Mouse (Mus musculus) heart, embryonic 14.5 days (tissue): ENCODE measurements around the gene Casp6. TPM values are rescaled to one million over a fixed set of nuclear protein-coding genes. Genes with fewer than 3 reads are reported as not detected.
A peak's percentile ranks its signal among the peaks of the same experiment; 100 is the strongest.

Source experiments
- ATAC-seq: fragments of 200-750 bp; cut with Nextera tagmentation; 2 replicates; pipeline ENCODE4 v1.8.0; 2017; ENCODE audit warnings: low read depth, moderate TSS enrichment; ENCODE audit not compliant: insufficient number of reproducible peaks, insufficient read depth, low FRiP score
- H3K27ac ChIP-seq, 2 experiments: fragments of 200-500 bp in 1 of 2; fragments of 300-500 bp in 1 of 2; sonication (generic) in 1 of 2; replicated peaks in 1 of 2; 2 replicates each; pipeline ENCODE4 v1.5.1; 2012 to 2014; ENCODE audit warnings: low read depth in 2 of 2, low read length in 2 of 2, control low read depth in 1 of 2, mild to moderate bottlenecking in 1 of 2, mixed read lengths in 1 of 2; ENCODE audit not compliant: control insufficient read depth in 1 of 2, insufficient read depth in 1 of 2
- H3K27me3 ChIP-seq: fragments of 300-500 bp; sonication (generic); 2 replicates; pipeline ENCODE4 v1.6.1; 2014; ENCODE audit warnings: mild to moderate bottlenecking, low read length, control low read depth; ENCODE audit not compliant: control insufficient read depth, insufficient read depth
- H3K36me3 ChIP-seq: fragments of 300-500 bp; sonication (generic); 2 replicates; pipeline ENCODE4 v1.6.1; 2014; ENCODE audit warnings: mild to moderate bottlenecking, control low read depth, low read length, mixed read lengths; ENCODE audit not compliant: control insufficient read depth, insufficient read depth
- H3K4me1 ChIP-seq, 2 experiments: fragments of 200-500 bp in 1 of 2; fragments of 300-500 bp in 1 of 2; sonication (generic) in 1 of 2; 2 replicates each; pipeline ENCODE4 v1.6.1; 2012 to 2014; ENCODE audit warnings: low read length in 2 of 2, control low read depth in 1 of 2, mixed read lengths in 1 of 2; ENCODE audit not compliant: control insufficient read depth in 2 of 2, insufficient read depth in 2 of 2
- H3K4me2 ChIP-seq: fragments of 300-500 bp; sonication (generic); 2 replicates; pipeline ENCODE4 v1.6.1; 2014; ENCODE audit warnings: mild to moderate bottlenecking, low read length
- H3K4me3 ChIP-seq, 2 experiments: fragments of 200-500 bp in 1 of 2; fragments of 300-500 bp in 1 of 2; sonication (generic) in 1 of 2; 2 replicates each; pipeline ENCODE4 v1.5.1; 2012 to 2014; ENCODE audit warnings: low read length in 2 of 2, mild to moderate bottlenecking in 2 of 2, control low read depth in 1 of 2, low read depth in 1 of 2, moderate library complexity in 1 of 2; ENCODE audit not compliant: control insufficient read depth in 1 of 2, insufficient read depth in 1 of 2
- H3K9ac ChIP-seq: fragments of 300-500 bp; sonication (generic); 2 replicates; pipeline ENCODE4 v1.6.1; 2014; ENCODE audit warnings: mild to moderate bottlenecking, low read length
- H3K9me3 ChIP-seq: fragments of 300-500 bp; sonication (generic); 2 replicates; pipeline ENCODE4 v1.6.1; 2016; ENCODE audit warnings: low read length, control low read depth; ENCODE audit not compliant: control insufficient read depth
- WGBS: fragments of 180-500 bp; shearing (Covaris S2); extraction: QIAGEN DNeasy Blood & Tissue Kit; methylation state at CpG from one replicate; pipeline ENCODE4 v1.1.7; 2014; 5-methylcytosine and 5-hydroxymethylcytosine counted together
- polyA plus RNA-seq: library from polyadenylated mRNA; unstranded; fragments of >200 nt; fragmentation: Nextera tagmentation; extraction: Ambion mirVana; gene quantifications from 2 replicates; pipeline ENCODE4 v1.2.1, GENCODE M21; 2014

The Casp6 gene
- polyA plus RNA-seq: 66.4 and 74.2 TPM in 2 replicates

DNA sequence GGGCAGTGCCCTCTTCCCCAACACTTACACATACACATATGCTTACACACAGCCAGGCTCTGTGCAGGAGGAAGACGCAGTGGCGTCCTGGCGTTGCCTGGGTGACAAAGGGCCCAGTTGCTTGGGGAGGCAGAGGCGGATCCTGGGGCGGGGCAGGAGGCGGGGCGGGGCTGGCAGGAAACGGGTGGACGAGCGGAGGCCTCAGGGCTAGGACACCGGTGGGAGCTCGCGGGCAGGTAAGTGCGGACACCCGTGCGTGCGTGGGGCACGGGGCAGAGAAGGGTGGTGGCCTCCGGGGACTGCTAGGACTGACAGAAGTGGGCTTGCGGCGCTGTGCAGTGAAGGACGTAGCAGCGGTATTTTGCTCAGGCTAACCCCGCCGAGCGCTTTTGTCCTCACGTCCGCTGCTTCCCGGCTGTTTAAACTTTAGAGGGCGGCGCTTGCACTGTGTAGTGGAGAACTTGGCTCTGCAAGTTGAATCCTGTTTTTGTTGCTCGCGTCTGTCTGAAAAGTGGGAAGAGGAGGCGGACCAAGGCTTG is at the start of gene Casp6:
Casp6 (plus strand) TSS at position 155 of the 539 bp plus-strand sequence.
- peak within 1 kb of the TSS; percentile 77 for H3K9ac ChIP-seq
- peak within 1 kb of the TSS; percentile 81 to 83 for H3K27ac ChIP-seq
- peak within 1 kb of the TSS; percentile 67 for H3K4me2 ChIP-seq
- no peaks in the 10 kb centered on the region for H3K9me3 ChIP-seq
- H3K27me3 ChIP-seq: no peaks in the 10 kb centered on the region
- WGBS: under 1% methylated on average over 34 of the region's 34 CpGs
- peak within 1 kb of the TSS; percentile 75 to 95 for H3K4me3 ChIP-seq
- H3K36me3 ChIP-seq: peaks cover 13% of the 10 kb centered on the region
- H3K4me1 ChIP-seq: peaks cover 11 to 13% of the 10 kb centered on the region in 2 experiments
- ATAC-seq: peak; percentile 86

DNA sequence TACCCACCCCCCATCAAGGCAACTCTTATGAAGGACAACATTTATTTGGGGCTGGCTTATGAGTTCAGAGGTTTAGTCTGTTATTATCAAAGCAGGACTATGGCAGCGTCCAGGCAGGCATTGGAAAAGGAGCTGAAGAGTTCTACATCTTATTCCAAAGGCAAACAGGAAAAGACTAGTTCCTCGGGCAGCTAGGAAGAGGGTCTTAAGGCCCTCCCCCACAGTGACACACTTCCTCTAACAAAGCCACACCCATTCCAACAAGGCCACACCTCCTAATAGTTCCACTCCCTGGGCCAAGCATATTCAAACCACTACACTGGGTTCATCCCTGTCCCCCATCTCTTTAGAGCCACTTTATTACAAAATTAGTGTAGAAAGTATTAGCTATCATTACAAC is 38.6 kb upstream of the Casp6 start:
- Histone ChIP-seq H3K27ac (no peak overlapping the region), H3K4me2 (no peak overlapping the region), H3K36me3 (no peaks in the 10 kb centered on the region), H3K9ac (no peak overlapping the region), H3K27me3 (no peaks in the 10 kb centered on the region), H3K9me3 (peaks cover 5% of the 10 kb centered on the region), H3K4me3 (no peak overlapping the region), H3K4me1 (no peaks in the 10 kb centered on the region)
- ATAC-seq: no peak
- 63% methylated on average over 2 of the region's 2 CpGs for WGBS

GRCm38 (mm10) chr3:129863698-129864097 is 37.5 kb upstream of the Casp6 start:
- Histone ChIP-seq H3K4me3 (no peak overlapping the region), H3K4me2 (no peak overlapping the region), H3K27ac (no peak overlapping the region), H3K27me3 (no peaks in the 10 kb centered on the region), H3K9ac (no peak overlapping the region), H3K4me1 (no peaks in the 10 kb centered on the region), H3K9me3 (peaks cover 5% of the 10 kb centered on the region; the same call in 1 of the 2 replicates), H3K36me3 (no peaks in the 10 kb centered on the region)
- WGBS: 45% methylated on average over 14 of the region's 14 CpGs
- no peak for ATAC-seq

GRCm38 (mm10) chr3:129877327-129877726 is 23.9 kb upstream of the Casp6 start:
- WGBS: 91% methylated on average over 10 of the region's 10 CpGs

GRCm38 (mm10) chr3:129878405-129879021 is 22.7 kb upstream of the Casp6 start, which contains the start of gene Pla2g12a:
TSS of gene Pla2g12a (plus strand) at chr3:129878606.
- Histone ChIP-seq H3K4me2 (peak within 1 kb of the TSS; percentile 90), H3K27ac (peak within 1 kb of the TSS; percentile 70 to 79), H3K9ac (peak within 1 kb of the TSS; percentile 77), H3K4me3 (peak within 1 kb of the TSS; percentile 70 to 91), H3K4me1 (peaks cover 6 to 13% of the 10 kb centered on the region in 2 experiments), H3K9me3 (no peaks in the 10 kb centered on the region), H3K27me3 (no peaks in the 10 kb centered on the region; the same call in 1 of the 2 replicates), H3K36me3 (no peaks in the 10 kb centered on the region)
- WGBS: under 1% methylated on average over 58 of the region's 66 CpGs
- peak; percentile 86 for ATAC-seq

More at GRCm38 (mm10) chr3:129877327-129877726, 23.9 kb upstream of the Casp6 start:
- H3K4me1 ChIP-seq: peaks cover 6 to 13% of the 10 kb centered on the region in 2 experiments
- no peak for ATAC-seq
- H3K27me3 ChIP-seq: no peaks in the 10 kb centered on the region; the same call in 1 of the 2 replicates
- no peak overlapping the region for H3K9ac ChIP-seq
- no peaks in the 10 kb centered on the region for H3K36me3 ChIP-seq
- no peak overlapping the region for H3K4me2 ChIP-seq
- no peaks in the 10 kb centered on the region for H3K9me3 ChIP-seq
- H3K27ac ChIP-seq: no peak overlapping the region
- H3K4me3 ChIP-seq: no peak overlapping the region

DNA sequence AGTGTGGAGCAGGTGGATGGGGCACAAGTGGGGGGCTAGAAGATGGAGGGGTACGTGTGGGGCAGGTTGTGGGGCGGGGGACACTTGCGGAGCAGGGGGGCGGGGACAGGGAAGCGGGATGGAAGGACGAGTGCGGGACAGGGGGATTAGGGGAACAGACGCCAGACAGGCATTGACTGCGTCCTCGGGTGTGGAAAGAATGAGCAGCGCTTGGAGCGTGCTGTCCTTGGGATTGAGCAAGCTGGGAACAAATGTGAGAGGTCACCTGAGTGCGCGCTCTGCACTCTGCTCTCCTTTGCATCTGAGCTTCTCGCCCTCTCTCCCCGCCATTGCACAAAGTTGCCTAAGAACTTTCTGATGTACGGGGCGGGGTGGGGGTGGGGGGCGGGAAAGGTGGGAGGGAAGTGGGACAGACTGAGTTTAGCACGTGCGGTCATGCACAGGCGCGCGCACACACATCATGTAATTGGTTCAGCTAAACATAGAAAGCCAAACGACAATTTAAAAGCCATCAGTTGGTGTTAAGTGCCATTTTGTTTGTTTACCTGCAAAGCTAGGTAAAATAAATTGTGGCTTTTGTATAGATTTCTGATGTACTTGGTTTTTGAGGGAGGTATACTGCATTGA is 22.0 kb upstream of the Casp6 start:
- H3K4me1 ChIP-seq: peaks cover 6 to 13% of the 10 kb centered on the region in 2 experiments
- peak overlapping the region; percentile 90 for H3K4me2 ChIP-seq
- no peaks in the 10 kb centered on the region for H3K36me3 ChIP-seq
- no peaks in the 10 kb centered on the region for H3K9me3 ChIP-seq
- peak overlapping the region in 1 of 2 experiments; percentile 79; a peak in 3 of 4 replicates for H3K27ac ChIP-seq
- peak; percentile 48 for ATAC-seq
- peak overlapping the region; percentile 70 to 91 for H3K4me3 ChIP-seq
- H3K27me3 ChIP-seq: no peaks in the 10 kb centered on the region; the same call in 1 of the 2 replicates
- H3K9ac ChIP-seq: peak overlapping the region; percentile 77
- WGBS: 2% methylated on average over 24 of the region's 25 CpGs

DNA sequence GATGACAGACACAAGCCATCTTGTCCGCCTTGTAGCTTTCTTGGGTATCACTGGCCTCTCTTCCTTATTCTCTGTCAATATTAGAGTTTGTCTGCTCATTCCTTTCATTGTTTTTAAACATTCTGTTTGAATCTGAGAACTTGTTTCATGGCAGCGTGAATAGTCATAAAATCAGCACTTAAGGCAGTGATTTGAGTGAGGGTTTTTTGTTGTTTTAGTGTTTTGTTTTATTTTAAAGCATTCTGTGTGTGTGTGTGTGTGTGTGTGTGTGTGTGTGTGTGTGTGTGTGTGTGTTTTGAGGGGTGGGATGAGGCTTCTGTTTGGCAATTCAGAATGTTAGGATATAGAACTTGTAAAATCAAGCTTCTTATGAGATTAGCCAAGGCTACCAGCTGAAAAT is 21.3 kb upstream of the Casp6 start:
- ATAC-seq: no peak
- no peaks in the 10 kb centered on the region; the same call in 1 of the 2 replicates for H3K27me3 ChIP-seq
- H3K4me2 ChIP-seq: peak overlapping the region; percentile 90
- H3K4me1 ChIP-seq: peaks cover 6 to 15% of the 10 kb centered on the region in 2 experiments
- no peak overlapping the region for H3K27ac ChIP-seq
- 0 out of 2 replicates have a peak overlapping the region, but pooled peaks have one; percentile 77 for H3K9ac ChIP-seq
- no peaks in the 10 kb centered on the region for H3K9me3 ChIP-seq
- 91% methylated on average over 2 of the region's 2 CpGs for WGBS
- peak overlapping the region in 1 of 2 experiments; percentile 70; a peak in 1 of 4 replicates for H3K4me3 ChIP-seq
- no peaks in the 10 kb centered on the region for H3K36me3 ChIP-seq
